Mouse (Mus musculus): ENCODE data around the gene Wnk4.

Gene Wnk4

GRCm38 (mm10) chr11:101259948-101260825, at the start of gene Wnk4:
Gene Wnk4 (plus strand): TSS chr11:101260567.
- peak; percentile 71 for DNase-seq

- no peak for DNase-seq
Observed at GRCm38 (mm10) chr11:101211970-101212369, 48.4 kb upstream of the Wnk4 start.

- no peak for DNase-seq
Observed at GRCm38 (mm10) chr11:101216936-101217335, 43.4 kb upstream of the Wnk4 start.

GRCm38 (mm10) chr11:101218436-101219055, 41.8 kb upstream of the Wnk4 start:
- DNase-seq: peak; percentile 50

- no peak for DNase-seq
Observed at GRCm38 (mm10) chr11:101220853-101221252, 39.5 kb upstream of the Wnk4 start.

- DNase-seq: no peak
Observed at GRCm38 (mm10) chr11:101221306-101221986, 38.9 kb upstream of the Wnk4 start.

- DNase-seq: no peak
Observed at GRCm38 (mm10) chr11:101224337-101224736, 36.0 kb upstream of the Wnk4 start.

GRCm38 (mm10) chr11:101225331-101226064, 34.9 kb upstream of the Wnk4 start:
- no peak for DNase-seq

GRCm38 (mm10) chr11:101226065-101226701, 34.2 kb upstream of the Wnk4 start, which contains the start of gene Ezh1:
Gene Ezh1 (minus strand): TSS chr11:101226463.
- peak; percentile 94 for DNase-seq

- no peak for DNase-seq
Observed at GRCm38 (mm10) chr11:101229361-101229900, 30.9 kb upstream of the Wnk4 start.

GRCm38 (mm10) chr11:101230061-101230511, 30.3 kb upstream of the Wnk4 start:
- no peak for DNase-seq

- no peak for DNase-seq
Observed at GRCm38 (mm10) chr11:101230526-101230925, 29.8 kb upstream of the Wnk4 start.

- DNase-seq: no peak
Observed at GRCm38 (mm10) chr11:101230991-101231871, 29.1 kb upstream of the Wnk4 start.

GRCm38 (mm10) chr11:101232010-101232839, 28.1 kb upstream of the Wnk4 start:
- no peak for DNase-seq

- DNase-seq: no peak
Observed at GRCm38 (mm10) chr11:101233240-101233639, 27.1 kb upstream of the Wnk4 start.

- DNase-seq: no peak
Observed at GRCm38 (mm10) chr11:101234124-101234523, 26.2 kb upstream of the Wnk4 start.

- no peak for DNase-seq
Observed at GRCm38 (mm10) chr11:101235429-101235828, 24.9 kb upstream of the Wnk4 start.

- no peak for DNase-seq
Observed at GRCm38 (mm10) chr11:101236782-101237181, 23.6 kb upstream of the Wnk4 start.

- DNase-seq: no peak
Observed at GRCm38 (mm10) chr11:101238071-101238647, 22.2 kb upstream of the Wnk4 start.

GRCm38 (mm10) chr11:101245071-101245470, 15.3 kb upstream of the Wnk4 start:
- DNase-seq: no peak
